Mouse (Mus musculus) frontal cortex, postnatal 14 days (tissue): ENCODE data around the gene Prdm8.

Experiments
- DNase-seq, 2 experiments: peaks; one replicate each; pipeline ENCODE4 v3.0.0; 2022; ENCODE audit warnings: low spot score in 2 of 2

Prdm8 gene

GRCm38 (mm10) chr5:98184971-98185805, 18.2 kb downstream of the Prdm8 start:
- DNase-seq = peak; percentile 55 to 72

GRCm38 (mm10) chr5:98185806-98186751, 19.1 kb downstream of the Prdm8 start:
- DNase-seq = no peak

GRCm38 (mm10) chr5:98189181-98190180, 22.5 kb downstream of the Prdm8 start:
- no peak for DNase-seq

- DNase-seq = no peak
Measured at GRCm38 (mm10) chr5:98192295-98192983, 25.4 kb downstream of the Prdm8 start.

GRCm38 (mm10) chr5:98194959-98195358, 28.0 kb downstream of the Prdm8 start:
- DNase-seq = no peak

- no peak for DNase-seq
Measured at GRCm38 (mm10) chr5:98198412-98199218, 31.6 kb downstream of the Prdm8 start.

GRCm38 (mm10) chr5:98199219-98199552, 32.2 kb downstream of the Prdm8 start:
- DNase-seq = no peak

- no peak for DNase-seq
Measured at GRCm38 (mm10) chr5:98201606-98202005, 34.6 kb downstream of the Prdm8 start.

- no peak for DNase-seq
Measured at GRCm38 (mm10) chr5:98202996-98203395, 36.0 kb downstream of the Prdm8 start.

GRCm38 (mm10) chr5:98212501-98212900, 45.5 kb downstream of the Prdm8 start:
- no peak for DNase-seq

- no peak for DNase-seq
Measured at GRCm38 (mm10) chr5:98221956-98222355, 55.0 kb downstream of the Prdm8 start.

GRCm38 (mm10) chr5:98226710-98227109, 59.7 kb downstream of the Prdm8 start:
- no peak for DNase-seq

- DNase-seq = no peak
Measured at GRCm38 (mm10) chr5:98229456-98229855, 62.5 kb downstream of the Prdm8 start.

- DNase-seq = no peak
Measured at GRCm38 (mm10) chr5:98238466-98238865, 71.5 kb downstream of the Prdm8 start.
